Mouse (Mus musculus): Measurements from ENCODE around the gene Tasp1.

- TF ChIP-seq CTCF (IDR thresholded peaks at IDR 0.05; ENCODE audit: insufficient read depth, low read depth, low read length) (no peak), POLR2A (IDR thresholded peaks at IDR 0.05; ENCODE audit: insufficient read depth, low read depth, low read length) (no peak)
These were observed 59.2 kb downstream of the Tasp1 start for GRCm38 (mm10) chr2:140007406-140007805.

Data from olfactory bulb, adult 2 months (tissue).